Mouse (Mus musculus) gastrocnemius, adult 2 months (tissue): ENCODE data around the gene Spin2-ps6. TPM values are rescaled to one million over a fixed set of nuclear protein-coding genes. Genes with fewer than 3 reads are reported as not detected.
"Not testable (repeated sequence)": the region's sequence is repeated elsewhere in the genome, so short reads cannot be mapped to it uniquely, and the experiment has no call there.

Source experiments
- DNase-seq: peaks from one replicate; pipeline ENCODE4 v3.0.0; 2022
- H3K27ac ChIP-seq: fragments of 200-600 bp; 2 replicates; pipeline ENCODE4 v1.8.1; 2022; ENCODE audit warnings: mild to moderate bottlenecking
- H3K4me3 ChIP-seq: fragments of 200-600 bp; 2 replicates; pipeline ENCODE4 v1.8.1; 2022; ENCODE audit warnings: mild to moderate bottlenecking, moderate library complexity
- intact Hi-C: fragments of 180-260 bp; cut with DNase I; formaldehyde crosslinking; loops from one replicate; pipeline ENCODE4 v1.15.1; 2025
- long read RNA-seq, 2 experiments: library from polyadenylated mRNA; stranded (forward); transcript quantifications; one replicate each; pipeline ENCODE4 v2.0.0; 2021
- total RNA-seq, 2 experiments: library from RNA; stranded (reverse); gene quantifications; 2 replicates each; pipeline ENCODE4 v1.2.3; 2021

Gene Spin2-ps6
- not detected for total RNA-seq
- long read RNA-seq, experiment 1, result 0 reads
- long read RNA-seq, experiment 2, result 0 reads

GRCm38 (mm10) chrX:33234569-33234968 is at the start of gene Spin2-ps6:
Gene Spin2-ps6 (plus strand): TSS chrX:33234869.
- intact Hi-C loops, DNase-seq, H3K27ac ChIP-seq, H3K4me3 ChIP-seq: not testable (repeated sequence)

Other genes starting within 250 kb of the Spin2-ps6 start
- gene Btbd35f12, start 78.5 kb downstream of the Spin2-ps6 start, total RNA-seq, result not detected